Mouse (Mus musculus) G1E (cell line): ENCODE data around the gene Clic1.

Experiments used
- CTCF ChIP-seq: IDR thresholded peaks from 2 replicates; pipeline ENCODE4 v1.5.1; 2012; ENCODE audit warnings: low read depth, low read length, inconsistent platforms, mixed read lengths
- TAL1 ChIP-seq: conservative IDR thresholded peaks from 2 replicates; pipeline ENCODE4 v1.6.1; 2012; ENCODE audit warnings: low read depth, low read length, inconsistent platforms, mixed read lengths

DNA sequence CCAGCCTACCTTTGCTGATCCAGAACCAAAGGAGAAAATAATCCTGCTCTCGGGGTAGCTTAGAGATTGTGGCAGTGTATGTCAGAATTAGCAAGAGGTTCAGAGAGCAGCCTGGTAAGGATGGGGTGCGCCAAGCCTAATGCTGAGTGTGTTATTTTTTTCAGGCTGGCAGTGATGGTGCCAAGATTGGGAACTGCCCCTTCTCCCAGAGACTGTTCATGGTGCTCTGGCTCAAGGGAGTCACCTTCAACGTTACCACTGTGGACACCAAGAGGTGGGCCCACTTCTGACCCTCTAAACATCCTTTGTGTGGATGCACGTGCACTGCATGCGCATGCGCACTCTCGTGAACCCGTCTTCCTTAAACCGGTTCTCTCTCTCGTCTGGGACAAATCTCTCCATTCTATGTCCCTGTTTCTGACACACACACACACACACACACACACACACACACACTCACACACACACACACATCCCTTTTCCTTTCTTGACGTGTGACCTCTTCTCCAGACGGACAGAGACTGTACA lies 2.6 kb downstream of the Clic1 start:
- TF ChIP-seq CTCF, result no peak
- TF ChIP-seq TAL1, result no peak
